Mouse (Mus musculus): Measurements from ENCODE around the gene Zfp580. TPM values are rescaled to one million over a fixed set of nuclear protein-coding genes. Genes with fewer than 3 reads are reported as not detected.
A peak's percentile ranks its signal among the peaks of the same experiment; 100 is the strongest.

The Zfp580 gene
- total RNA-seq, 1 experiment, result 3.3 TPM

DNA sequence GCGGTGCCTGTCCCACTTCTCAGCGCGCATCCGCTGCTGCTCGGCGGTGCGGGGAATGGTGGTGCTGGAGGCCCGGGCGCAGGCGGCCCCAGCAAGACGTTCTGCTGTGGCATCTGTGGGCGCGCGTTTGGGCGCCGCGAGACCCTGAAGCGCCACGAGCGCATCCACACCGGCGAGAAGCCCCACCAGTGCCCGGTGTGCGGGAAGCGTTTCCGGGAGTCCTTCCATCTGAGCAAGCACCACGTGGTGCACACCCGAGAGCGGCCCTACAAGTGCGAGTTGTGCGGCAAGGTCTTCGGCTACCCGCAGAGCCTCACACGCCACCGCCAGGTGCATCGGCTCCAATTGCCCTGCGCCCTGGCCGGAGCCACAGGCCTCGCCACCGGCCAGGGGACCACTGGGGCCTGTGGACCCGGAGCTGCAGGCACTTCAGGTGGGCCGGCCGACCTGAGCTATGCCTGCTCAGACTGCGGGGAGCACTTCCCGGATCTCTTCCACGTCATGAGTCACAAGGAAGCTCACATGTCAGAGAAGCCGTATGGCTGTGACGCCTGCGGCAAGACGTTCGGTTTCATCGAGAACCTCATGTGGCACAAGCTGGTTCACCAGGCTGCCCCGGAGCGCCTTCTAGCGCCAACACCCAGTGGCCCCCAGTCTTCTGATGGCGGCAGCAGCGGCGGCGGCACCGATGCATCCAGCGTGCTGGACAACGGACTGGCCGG is 20.6 kb upstream of the Zfp580 start:
- TF ChIP-seq HCFC1 (IDR thresholded peaks at IDR 0.05; ENCODE audit: borderline replicate concordance, insufficient read depth, low read length) (no peak; the same call in 1 of the 2 replicates), CHD2 (IDR thresholded peaks at IDR 0.05; ENCODE audit: low read depth, low read length) (no peak), MAFK (IDR thresholded peaks at IDR 0.05; ENCODE audit: insufficient read depth, low read depth, low read length) (no peak), ZC3H11A (IDR thresholded peaks at IDR 0.05; ENCODE audit: borderline replicate concordance, low read depth, low read length) (no peak), ZNF384 (IDR thresholded peaks at IDR 0.05; ENCODE audit: low read depth, low read length) (no peak)
- H3K36me3 ChIP-seq (ENCODE audit: control insufficient read depth, insufficient read depth, low read length, poor library complexity, severe bottlenecking), result peaks cover 5% of the 10 kb centered on the region; the same call in 1 of the 2 replicates
- H3K9ac ChIP-seq (ENCODE audit: insufficient read depth, low read depth, low read length, poor library complexity, severe bottlenecking), result peak overlapping the region; percentile 50
- DNase-seq (ENCODE audit: low read depth, low spot score), result no peak
- H3K4me3 ChIP-seq (ENCODE audit: insufficient read depth in 1 of 2, low read depth in 1 of 2, low read length in 2 of 2, poor library complexity in 1 of 2, severe bottlenecking in 1 of 2), result peak overlapping the region; percentile 59 to 63
- no peaks in the 10 kb centered on the region for H3K9me3 ChIP-seq (ENCODE audit: control insufficient read depth, insufficient read depth, low read depth, low read length)
- in situ Hi-C loops (cut with MboI; ENCODE audit: low sequenced_read_pairs in 2 of 2, unreplicated experiment in 2 of 2), result no loop called here
- no peak overlapping the region for H3K27ac ChIP-seq (ENCODE audit: insufficient read depth, low read depth, low read length, poor library complexity, severe bottlenecking)
- peaks cover 0 to 12% of the 10 kb centered on the region in 2 experiments; a peak in 1 of 4 replicates for H3K4me1 ChIP-seq (ENCODE audit: control insufficient read depth in 2 of 2, insufficient read depth in 2 of 2, low read length in 2 of 2, poor library complexity in 1 of 2)

DNA sequence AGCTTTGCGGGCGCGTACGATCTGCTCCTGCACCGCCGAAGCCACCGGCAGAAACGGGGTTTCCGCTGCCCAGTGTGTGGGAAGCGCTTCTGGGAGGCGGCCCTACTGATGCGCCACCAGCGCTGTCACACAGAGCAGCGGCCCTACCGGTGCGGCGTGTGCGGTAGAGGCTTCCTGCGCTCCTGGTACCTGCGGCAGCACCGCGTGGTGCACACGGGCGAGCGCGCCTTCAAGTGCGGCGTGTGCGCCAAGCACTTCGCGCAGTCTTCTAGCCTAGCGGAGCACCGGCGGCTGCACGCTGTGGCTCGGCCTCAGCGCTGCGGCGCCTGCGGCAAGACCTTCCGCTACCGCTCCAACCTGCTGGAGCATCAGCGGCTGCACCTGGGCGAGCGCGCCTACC is 19.8 kb upstream of the Zfp580 start:
- Histone ChIP-seq H3K9ac (ENCODE audit: insufficient read depth, low read depth, low read length, poor library complexity, severe bottlenecking) (peak overlapping the region; percentile 50), H3K4me3 (ENCODE audit: insufficient read depth in 1 of 2, low read depth in 1 of 2, low read length in 2 of 2, poor library complexity in 1 of 2, severe bottlenecking in 1 of 2) (peak overlapping the region; percentile 59 to 63), H3K4me1 (ENCODE audit: control insufficient read depth in 2 of 2, insufficient read depth in 2 of 2, low read length in 2 of 2, poor library complexity in 1 of 2) (peaks cover 0 to 12% of the 10 kb centered on the region in 2 experiments; a peak in 1 of 4 replicates), H3K36me3 (ENCODE audit: control insufficient read depth, insufficient read depth, low read length, poor library complexity, severe bottlenecking) (peaks cover 5% of the 10 kb centered on the region; the same call in 1 of the 2 replicates), H3K9me3 (ENCODE audit: control insufficient read depth, insufficient read depth, low read depth, low read length) (no peaks in the 10 kb centered on the region), H3K27ac (ENCODE audit: insufficient read depth, low read depth, low read length, poor library complexity, severe bottlenecking) (no peak overlapping the region)
- TF ChIP-seq ZC3H11A (IDR thresholded peaks at IDR 0.05; ENCODE audit: borderline replicate concordance, low read depth, low read length) (no peak), MAFK (IDR thresholded peaks at IDR 0.05; ENCODE audit: insufficient read depth, low read depth, low read length) (no peak), CHD2 (IDR thresholded peaks at IDR 0.05; ENCODE audit: low read depth, low read length) (no peak), ZNF384 (IDR thresholded peaks at IDR 0.05; ENCODE audit: low read depth, low read length) (no peak), HCFC1 (IDR thresholded peaks at IDR 0.05; ENCODE audit: borderline replicate concordance, insufficient read depth, low read length) (no peak)
- no peak for DNase-seq (ENCODE audit: low read depth, low spot score)
- in situ Hi-C loops (cut with MboI; ENCODE audit: low sequenced_read_pairs in 2 of 2, unreplicated experiment in 2 of 2), result no loop called here

DNA sequence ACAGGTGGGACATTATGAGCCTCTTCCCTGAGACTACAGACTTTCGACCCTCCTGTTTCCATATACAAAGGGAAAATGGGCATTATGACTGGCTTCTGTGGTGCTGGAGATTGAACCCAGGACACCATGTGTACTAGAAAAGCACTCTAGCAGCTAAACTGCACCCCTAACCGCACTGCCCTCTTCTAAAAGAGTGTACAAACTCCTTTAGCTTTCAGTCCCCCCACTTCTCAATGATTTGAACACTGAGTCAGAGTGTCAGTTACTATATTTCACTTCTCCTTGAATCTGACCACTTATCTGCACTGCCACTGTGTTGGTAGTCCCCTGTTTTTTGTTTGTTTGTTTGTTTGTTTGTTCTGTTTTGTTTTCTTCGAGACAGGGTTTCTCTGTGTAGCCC is 17.5 kb upstream of the Zfp580 start, which contains the start of gene 4632433K11Rik:
4632433K11Rik (plus strand) TSS at position 301 of the 400 bp plus-strand sequence.
- peaks cover 3% of the 10 kb centered on the region; the same call in 1 of the 2 replicates for H3K36me3 ChIP-seq (ENCODE audit: control insufficient read depth, insufficient read depth, low read length, poor library complexity, severe bottlenecking)
- H3K9ac ChIP-seq (ENCODE audit: insufficient read depth, low read depth, low read length, poor library complexity, severe bottlenecking), result no peak within 1 kb of the TSS
- TF ChIP-seq HCFC1 (IDR thresholded peaks at IDR 0.05; ENCODE audit: borderline replicate concordance, insufficient read depth, low read length) (no peak), CHD2 (IDR thresholded peaks at IDR 0.05; ENCODE audit: low read depth, low read length) (no peak), ZC3H11A (IDR thresholded peaks at IDR 0.05; ENCODE audit: borderline replicate concordance, low read depth, low read length) (no peak)
- in situ Hi-C loops (cut with MboI; ENCODE audit: low sequenced_read_pairs in 2 of 2, unreplicated experiment in 2 of 2), result no loop called here
- H3K4me3 ChIP-seq (ENCODE audit: insufficient read depth in 1 of 2, low read depth in 1 of 2, low read length in 2 of 2, poor library complexity in 1 of 2, severe bottlenecking in 1 of 2), result no peak within 1 kb of the TSS
- no peak within 1 kb of the TSS for H3K27ac ChIP-seq (ENCODE audit: insufficient read depth, low read depth, low read length, poor library complexity, severe bottlenecking)
- H3K9me3 ChIP-seq (ENCODE audit: control insufficient read depth, insufficient read depth, low read depth, low read length), result no peaks in the 10 kb centered on the region
- DNase-seq (ENCODE audit: low read depth, low spot score), result no peak
- peaks cover 2 to 10% of the 10 kb centered on the region in 2 experiments; a peak in 1 of 4 replicates for H3K4me1 ChIP-seq (ENCODE audit: control insufficient read depth in 2 of 2, insufficient read depth in 2 of 2, low read length in 2 of 2, poor library complexity in 1 of 2)

DNA sequence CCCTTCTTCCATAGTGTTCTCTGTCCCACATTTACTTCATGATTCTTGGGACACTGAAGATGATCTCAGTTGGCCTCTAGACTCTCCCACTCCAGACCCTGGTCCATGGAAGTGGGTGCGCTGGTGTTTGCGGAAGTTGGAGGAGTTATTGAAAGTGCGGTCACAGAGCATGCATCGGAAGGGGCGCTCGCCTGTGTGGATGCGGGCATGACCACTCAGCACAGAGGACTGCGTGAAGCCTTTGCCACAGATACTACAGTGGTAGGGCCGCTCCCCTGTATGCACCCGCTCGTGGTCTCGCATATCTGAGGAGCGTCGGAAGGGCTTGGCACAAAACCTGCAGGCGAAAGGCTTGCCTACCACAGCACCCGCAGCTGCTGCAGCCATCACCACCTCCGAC is 15.7 kb upstream of the Zfp580 start:
- DNase-seq (ENCODE audit: low read depth, low spot score), result no peak
- Histone ChIP-seq H3K4me1 (ENCODE audit: control insufficient read depth in 2 of 2, insufficient read depth in 2 of 2, low read length in 2 of 2, poor library complexity in 1 of 2) (peaks cover 2 to 3% of the 10 kb centered on the region in 2 experiments; a peak in 1 of 4 replicates), H3K9me3 (ENCODE audit: control insufficient read depth, insufficient read depth, low read depth, low read length) (no peaks in the 10 kb centered on the region), H3K27ac (ENCODE audit: insufficient read depth, low read depth, low read length, poor library complexity, severe bottlenecking) (no peak overlapping the region), H3K36me3 (ENCODE audit: control insufficient read depth, insufficient read depth, low read length, poor library complexity, severe bottlenecking) (no peaks in the 10 kb centered on the region; the same call in 1 of the 2 replicates), H3K4me3 (ENCODE audit: insufficient read depth in 1 of 2, low read depth in 1 of 2, low read length in 2 of 2, poor library complexity in 1 of 2, severe bottlenecking in 1 of 2) (no peak overlapping the region), H3K9ac (ENCODE audit: insufficient read depth, low read depth, low read length, poor library complexity, severe bottlenecking) (no peak overlapping the region)
- in situ Hi-C loops (cut with MboI; ENCODE audit: low sequenced_read_pairs in 2 of 2, unreplicated experiment in 2 of 2), result no loop called here
- no peak for TF ChIP-seq ZC3H11A (IDR thresholded peaks at IDR 0.05; ENCODE audit: borderline replicate concordance, low read depth, low read length)
- no peak for TF ChIP-seq CHD2 (IDR thresholded peaks at IDR 0.05; ENCODE audit: low read depth, low read length)
- no peak for TF ChIP-seq HCFC1 (IDR thresholded peaks at IDR 0.05; ENCODE audit: borderline replicate concordance, insufficient read depth, low read length)
